Mouse (Mus musculus): ENCODE results near the gene Ccdc85b. TPM values are rescaled to one million over a fixed set of nuclear protein-coding genes. Genes with fewer than 3 reads are reported as not detected.

Gene Ccdc85b
- total RNA-seq, 2 experiments from 2014 or later, result 0.80 to 1.7 TPM

DNA sequence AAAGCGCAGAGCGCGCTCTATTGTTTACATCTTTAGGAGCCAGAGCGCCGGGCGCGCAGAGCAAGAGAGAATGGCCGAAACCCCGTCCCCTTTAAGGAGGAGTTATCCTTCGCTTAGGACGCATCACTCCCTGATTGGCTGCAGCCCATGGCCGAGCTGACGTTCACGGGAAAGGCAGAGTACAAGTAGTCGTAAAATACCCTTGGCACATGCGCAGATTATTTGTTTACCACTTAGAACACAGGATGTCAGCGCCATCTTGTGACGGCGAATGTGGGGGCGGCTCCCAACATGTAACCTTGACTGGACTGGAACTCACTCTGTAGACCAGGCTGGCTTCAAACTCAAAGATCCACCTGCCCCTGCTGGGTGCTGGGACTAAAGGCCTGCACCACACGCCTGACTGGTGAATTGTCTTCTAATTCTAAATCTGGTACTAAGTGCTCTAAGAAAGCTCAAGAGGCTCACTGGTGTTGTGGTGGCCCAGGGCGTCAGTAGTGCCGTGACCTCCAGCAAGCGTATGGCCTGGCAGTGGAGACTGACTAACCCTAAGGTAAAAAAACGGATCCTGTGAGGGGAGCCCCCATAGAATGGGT, 51.1 kb downstream of the Ccdc85b start:
- peak; percentile 59 for ATAC-seq (ENCODE audit: poor library complexity, severe bottlenecking)

DNA sequence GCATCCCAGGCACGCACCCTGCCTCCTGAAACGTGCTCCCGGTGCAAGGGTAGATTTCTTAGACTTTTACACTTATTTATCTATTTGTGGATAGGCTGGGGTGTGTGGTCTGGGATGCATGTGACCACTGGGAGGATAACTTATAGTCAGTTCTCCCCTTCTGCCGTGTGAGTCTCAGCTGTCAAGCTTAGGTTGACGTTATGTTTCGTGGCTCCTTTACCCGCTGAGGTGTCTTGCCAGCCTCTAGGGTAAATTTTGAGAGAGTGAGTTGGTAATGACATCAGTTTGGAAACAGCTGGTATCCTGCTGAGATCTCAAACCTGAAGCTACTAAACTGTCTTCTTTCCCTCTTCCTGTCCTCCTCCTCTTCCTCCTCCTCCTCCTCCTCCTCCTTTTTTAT, 51.8 kb downstream of the Ccdc85b start:
- 0 out of 2 replicates have a peak, but pooled peaks have one; percentile 16 for ATAC-seq (ENCODE audit: poor library complexity, severe bottlenecking)

Other genes with a start within 250 kb of the Ccdc85b start
- gene Pacs1, start 184.8 kb downstream of the Ccdc85b start, total RNA-seq (2015), result 45.4 and 45.7 TPM in 2 replicates
- 14.2 and 25.4 TPM in 2 replicates for gene Pacs1, start 184.8 kb downstream of the Ccdc85b start, total RNA-seq (2017)
- 109 TPM in 2 replicates for gene Sf3b2, start 162.4 kb downstream of the Ccdc85b start, total RNA-seq (2015)
- gene Sf3b2, start 162.4 kb downstream of the Ccdc85b start, total RNA-seq (2017), result 240 and 249 TPM in 2 replicates
- not detected in 2 replicates for gene Gal3st3, start 159.6 kb downstream of the Ccdc85b start, total RNA-seq (2015)
- not detected in 2 replicates for gene Gal3st3, start 159.6 kb downstream of the Ccdc85b start, total RNA-seq (2017)
- not detected in 2 replicates for gene Catsper1, start 122.2 kb downstream of the Ccdc85b start, total RNA-seq (2015)
- not detected in 2 replicates for gene Catsper1, start 122.2 kb downstream of the Ccdc85b start, total RNA-seq (2017)
- not detected in 2 replicates for gene Cst6, start 108.3 kb downstream of the Ccdc85b start, total RNA-seq (2015)
- gene Cst6, start 108.3 kb downstream of the Ccdc85b start, total RNA-seq (2017), result not detected in 2 replicates
- 19.7 and 25.8 TPM in 2 replicates for gene Eif1ad, start 91.2 kb downstream of the Ccdc85b start, total RNA-seq (2015)
- gene Eif1ad, start 91.2 kb downstream of the Ccdc85b start, total RNA-seq (2017), result 33.1 and 37.4 TPM in 2 replicates
- gene Banf1, start 90.7 kb downstream of the Ccdc85b start, total RNA-seq (2015), result 269 and 297 TPM in 2 replicates
- 29.3 and 29.6 TPM in 2 replicates for gene Banf1, start 90.7 kb downstream of the Ccdc85b start, total RNA-seq (2017)
- gene Sart1, start 69.2 kb downstream of the Ccdc85b start, total RNA-seq (2015), result 47.2 and 57.3 TPM in 2 replicates
- gene Sart1, start 69.2 kb downstream of the Ccdc85b start, total RNA-seq (2017), result 62.2 and 64.6 TPM in 2 replicates
- not detected in 2 replicates for gene Tsga10ip, start 55.4 kb downstream of the Ccdc85b start, total RNA-seq (2015)
- not detected in 2 replicates for gene Tsga10ip, start 55.4 kb downstream of the Ccdc85b start, total RNA-seq (2017)
- 62.3 and 72.3 TPM in 2 replicates for gene Drap1, start 32.9 kb downstream of the Ccdc85b start, total RNA-seq (2015)
- gene Drap1, start 32.9 kb downstream of the Ccdc85b start, total RNA-seq (2017), result 53.7 and 59.0 TPM in 2 replicates
- gene AI837181, start 32.8 kb downstream of the Ccdc85b start, total RNA-seq (2015), result 20.3 and 23.7 TPM in 2 replicates
- gene AI837181, start 32.8 kb downstream of the Ccdc85b start, total RNA-seq (2017), result 8.9 and 15.6 TPM in 2 replicates
- 0.48 and 1.2 TPM in 2 replicates for gene Fosl1, start 10.3 kb downstream of the Ccdc85b start, total RNA-seq (2015)
- 0.69 and 0.95 TPM in 2 replicates for gene Fosl1, start 10.3 kb downstream of the Ccdc85b start, total RNA-seq (2017)
- gene Fibp, start 2.7 kb upstream of the Ccdc85b start, total RNA-seq (2015), result 55.8 and 64.9 TPM in 2 replicates
- 93.9 and 115 TPM in 2 replicates for gene Fibp, start 2.7 kb upstream of the Ccdc85b start, total RNA-seq (2017)
- 5.7 and 12.6 TPM in 2 replicates for gene Ctsw, start 10.6 kb upstream of the Ccdc85b start, total RNA-seq (2015)
- 5.9 and 9.1 TPM in 2 replicates for gene Ctsw, start 10.6 kb upstream of the Ccdc85b start, total RNA-seq (2017)
- gene Efemp2, start 16.1 kb upstream of the Ccdc85b start, total RNA-seq (2015), result 0.42 and 1.2 TPM in 2 replicates
- 1.2 TPM in 1 of 2 replicates, not detected in the other for gene Efemp2, start 16.1 kb upstream of the Ccdc85b start, total RNA-seq (2017)
- 16.2 and 16.6 TPM in 2 replicates for gene Mus81, start 30.5 kb upstream of the Ccdc85b start, total RNA-seq (2015)
- gene Mus81, start 30.5 kb upstream of the Ccdc85b start, total RNA-seq (2017), result 9.2 and 13.8 TPM in 2 replicates
- gene Cfl1, start 32.6 kb upstream of the Ccdc85b start, total RNA-seq (2015), result 2,162 and 2,175 TPM in 2 replicates
- 1,771 and 1,778 TPM in 2 replicates for gene Cfl1, start 32.6 kb upstream of the Ccdc85b start, total RNA-seq (2017)
- gene 1700020D05Rik, start 45.9 kb upstream of the Ccdc85b start, total RNA-seq (2015), result 1.8 and 2.1 TPM in 2 replicates
- 0.49 and 1.5 TPM in 2 replicates for gene 1700020D05Rik, start 45.9 kb upstream of the Ccdc85b start, total RNA-seq (2017)
- 2.7 and 4.8 TPM in 2 replicates for gene Snx32, start 52.6 kb upstream of the Ccdc85b start, total RNA-seq (2015)
- gene Snx32, start 52.6 kb upstream of the Ccdc85b start, total RNA-seq (2017), result 1.5 and 3.0 TPM in 2 replicates
- 0.07 and 0.14 TPM in 2 replicates for gene Ovol1, start 102.8 kb upstream of the Ccdc85b start, total RNA-seq (2015)
- 0.07 TPM in 1 of 2 replicates, not detected in the other for gene Ovol1, start 102.8 kb upstream of the Ccdc85b start, total RNA-seq (2017)
- 18.3 and 23.2 TPM in 2 replicates for gene Ap5b1, start 110.1 kb upstream of the Ccdc85b start, total RNA-seq (2015)
- gene Ap5b1, start 110.1 kb upstream of the Ccdc85b start, total RNA-seq (2017), result 16.4 and 22.5 TPM in 2 replicates
- 116 and 125 TPM in 2 replicates for gene Rnaseh2c, start 144.0 kb upstream of the Ccdc85b start, total RNA-seq (2015)
- gene Rnaseh2c, start 144.0 kb upstream of the Ccdc85b start, total RNA-seq (2017), result 94.6 and 136 TPM in 2 replicates
- 34.2 and 47.8 TPM in 2 replicates for gene Kat5, start 152.3 kb upstream of the Ccdc85b start, total RNA-seq (2015)
- gene Kat5, start 152.3 kb upstream of the Ccdc85b start, total RNA-seq (2017), result 69.4 and 73.9 TPM in 2 replicates
- gene Rela, start 179.6 kb upstream of the Ccdc85b start, total RNA-seq (2015), result 51.9 and 56.6 TPM in 2 replicates
- 46.1 and 47.8 TPM in 2 replicates for gene Rela, start 179.6 kb upstream of the Ccdc85b start, total RNA-seq (2017)
- gene Sipa1, start 205.8 kb upstream of the Ccdc85b start, total RNA-seq (2015), result 50.8 and 65.8 TPM in 2 replicates
- 50.1 and 78.7 TPM in 2 replicates for gene Sipa1, start 205.8 kb upstream of the Ccdc85b start, total RNA-seq (2017)
- 30.3 and 35.3 TPM in 2 replicates for gene Map3k11, start 230.8 kb upstream of the Ccdc85b start, total RNA-seq (2015)
- 39.8 and 50.8 TPM in 2 replicates for gene Map3k11, start 230.8 kb upstream of the Ccdc85b start, total RNA-seq (2017)
- gene Pcnx3, start 231.0 kb upstream of the Ccdc85b start, total RNA-seq (2015), result 25.9 and 33.1 TPM in 2 replicates
- gene Pcnx3, start 231.0 kb upstream of the Ccdc85b start, total RNA-seq (2017), result 19.3 and 19.6 TPM in 2 replicates
- not detected in 2 replicates for gene Kcnk7, start 246.5 kb upstream of the Ccdc85b start, total RNA-seq (2015)
- not detected in 2 replicates for gene Kcnk7, start 246.5 kb upstream of the Ccdc85b start, total RNA-seq (2017)

Data from megakaryocyte, adult 5-6 weeks (primary cell).